11 mouse cellular contexts compared by ENCODE assay signal in genomic region chr14:79156526-79157411, GRCm38 (mm10).
A peak's percentile ranks its signal among the peaks of the same experiment; 100 is the strongest.
DNase-seq lines count a peak whose midpoint lies in the region; ATAC-seq and TF ChIP-seq lines count a peak whose summit lies in the region.
"Had no signal": no experiment of that assay in that cellular context is flagged by ENCODE, and none has a peak within 500 bp of the region (broad histone marks: within the 10 kb centered on the region; RNA-seq: fewer than 3 reads in every experiment).

No protein-coding gene starts in this region.

- H3K27ac ChIP-seq in kidney, embryonic 16.5 days (ENCODE audit: low read length) = peak overlapping the region; percentile 46; the same call in 1 of the 2 replicates
- H3K27ac ChIP-seq in cerebellum, adult 2 months (ENCODE audit: insufficient read depth, low read length) = peak overlapping the region; percentile 94
- H3K27ac ChIP-seq in hindbrain, embryonic 14.5 days = peak overlapping the region; percentile 36; the same call in 1 of the 2 replicates
- H3K27ac ChIP-seq: liver, embryonic 12.5 days had no signal

- H3K4me3 ChIP-seq in kidney, embryonic 16.5 days (ENCODE audit: low read length) = no peak overlapping the region
- no peak overlapping the region for H3K4me3 ChIP-seq in cerebellum, adult 2 months (replicated peaks; ENCODE audit: insufficient read depth, low read depth, low read length)
- H3K4me3 ChIP-seq in hindbrain, embryonic 14.5 days (replicated peaks; ENCODE audit: low read length) = no peak overlapping the region
- H3K4me3 ChIP-seq: liver, embryonic 12.5 days had no signal

- H3K4me1 ChIP-seq in kidney, embryonic 16.5 days (ENCODE audit: insufficient read depth, low read length) = peaks cover 17% of the 10 kb centered on the region
- H3K4me1 ChIP-seq in cerebellum, adult 2 months (ENCODE audit: control insufficient read depth, insufficient read depth, low read length) = peaks cover 41% of the 10 kb centered on the region
- H3K4me1 ChIP-seq in hindbrain, embryonic 14.5 days (replicated peaks; ENCODE audit: control insufficient read depth, insufficient read depth, low read length) = peaks cover 20% of the 10 kb centered on the region; the same call in 1 of the 2 replicates

- TF ChIP-seq CTCF in cerebellum, adult 2 months (IDR thresholded peaks at IDR 0.05; ENCODE audit: borderline replicate concordance, insufficient read depth, low read depth, low read length) = no peak

- TF ChIP-seq POLR2A in cerebellum, adult 2 months (IDR thresholded peaks at IDR 0.05; ENCODE audit: borderline replicate concordance, insufficient read depth, low read length) = peak; percentile 29; the same call in 1 of the 2 replicates

- peak; percentile 90 for DNase-seq in heart, adult 11 months
- no peak for DNase-seq in heart, postnatal 4 days
- no peak for DNase-seq in kidney, postnatal 10 days
- DNase-seq in cerebellum, adult 2 months = peak; percentile 86 to 88
- no peak for DNase-seq in hindbrain, embryonic 14.5 days (ENCODE audit: low spot score)
- DNase-seq in left cerebral cortex, adult 8-10 months (ENCODE audit: low spot score in 2 of 2) = no peak
- no peak for DNase-seq in right cerebral cortex, adult 2 months (ENCODE audit: low spot score in 2 of 2)
- DNase-seq: B cell, adult 2 months; thymus, adult 2 months had no signal

- no peaks in the 10 kb centered on the region for H3K27me3 ChIP-seq in kidney, embryonic 16.5 days (ENCODE audit: insufficient read depth, low read length)
- no peaks in the 10 kb centered on the region for H3K27me3 ChIP-seq in cerebellum, adult 2 months (ENCODE audit: control insufficient read depth, insufficient read depth, low read length)
- no peaks in the 10 kb centered on the region for H3K27me3 ChIP-seq in hindbrain, embryonic 14.5 days (ENCODE audit: control insufficient read depth, insufficient read depth, low read length)
- H3K27me3 ChIP-seq: liver, embryonic 12.5 days had no signal

- H3K36me3 ChIP-seq in kidney, embryonic 16.5 days (ENCODE audit: insufficient read depth, low read length) = no peaks in the 10 kb centered on the region
- no peaks in the 10 kb centered on the region for H3K36me3 ChIP-seq in hindbrain, embryonic 14.5 days (replicated peaks; ENCODE audit: control insufficient read depth, insufficient read depth)
- H3K36me3 ChIP-seq: liver, embryonic 12.5 days had no signal

- H3K9ac ChIP-seq in kidney, embryonic 16.5 days (replicated peaks; ENCODE audit: low read length) = no peak overlapping the region
- no peak overlapping the region for H3K9ac ChIP-seq in hindbrain, embryonic 14.5 days
- H3K9ac ChIP-seq: liver, embryonic 12.5 days had no signal

- 60% methylated on average over 10 of the region's 10 CpGs for WGBS in kidney, embryonic 16.5 days
- 16% methylated on average over 10 of the region's 10 CpGs for WGBS in cerebellum, adult 2 months
- 77% methylated on average over 10 of the region's 10 CpGs for WGBS in hindbrain, embryonic 14.5 days

- no peak for ATAC-seq in kidney, embryonic 16.5 days (ENCODE audit: low FRiP score, low TSS enrichment)
- ATAC-seq in hindbrain, embryonic 14.5 days (ENCODE audit: low FRiP score) = no peak
- ATAC-seq: liver, embryonic 12.5 days had no signal

- no peaks in the 10 kb centered on the region for H3K9me3 ChIP-seq in kidney, embryonic 16.5 days (ENCODE audit: low read length)
- no peaks in the 10 kb centered on the region for H3K9me3 ChIP-seq in hindbrain, embryonic 14.5 days (ENCODE audit: control insufficient read depth, low read length)
- H3K9me3 ChIP-seq: liver, embryonic 12.5 days had no signal

- H3K4me2 ChIP-seq in kidney, embryonic 16.5 days (replicated peaks; ENCODE audit: low read depth, low read length) = no peak overlapping the region
- no peak overlapping the region for H3K4me2 ChIP-seq in hindbrain, embryonic 14.5 days (replicated peaks)
- H3K4me2 ChIP-seq: liver, embryonic 12.5 days had no signal

Comparison
In these comparisons a context has a peak if more than half of its experiments do, and no peak if none do; other contexts are left out.
1. DNase-seq: peak in heart, adult 11 months (single experiment) and cerebellum, adult 2 months (2 of 2); none in heart, postnatal 4 days (single experiment), kidney, postnatal 10 days (single experiment), hindbrain, embryonic 14.5 days (single experiment), left cerebral cortex, adult 8-10 months (0 of 2) and right cerebral cortex, adult 2 months (0 of 2).
2. H3K27ac ChIP-seq: peak in every context shown above with its lines; median percentile 94 in cerebellum, adult 2 months; 46 in kidney, embryonic 16.5 days; 36 in hindbrain, embryonic 14.5 days.